Mouse (Mus musculus): ENCODE measurements around the gene Lrrc7. TPM values are rescaled to one million over a fixed set of nuclear protein-coding genes. Genes with fewer than 3 reads are reported as not detected.

Gene Lrrc7
- not detected in 2 replicates for polyA plus RNA-seq (2012)

DNA sequence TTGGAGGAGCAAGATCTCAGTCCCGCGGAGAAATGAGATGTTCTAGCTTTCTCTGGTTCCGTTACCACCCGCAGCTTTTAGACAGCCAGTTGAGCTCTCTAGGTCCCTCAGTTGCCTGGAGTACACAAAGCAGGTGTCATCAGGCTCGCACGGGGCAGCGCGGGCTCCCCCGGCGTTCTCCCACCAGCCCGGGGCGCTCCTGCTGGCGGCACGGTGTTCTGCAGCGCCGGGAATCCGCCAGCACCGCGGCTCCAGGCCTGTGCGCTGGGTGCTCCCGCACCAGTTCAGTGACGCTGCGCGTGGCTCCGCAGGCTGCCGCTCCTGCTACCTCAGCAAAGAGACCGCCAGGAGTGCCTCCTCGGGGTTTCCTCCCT is at the start of gene Lrrc7:
Lrrc7 (minus strand) TSS at position 235 of the 374 bp plus-strand sequence.

DNA sequence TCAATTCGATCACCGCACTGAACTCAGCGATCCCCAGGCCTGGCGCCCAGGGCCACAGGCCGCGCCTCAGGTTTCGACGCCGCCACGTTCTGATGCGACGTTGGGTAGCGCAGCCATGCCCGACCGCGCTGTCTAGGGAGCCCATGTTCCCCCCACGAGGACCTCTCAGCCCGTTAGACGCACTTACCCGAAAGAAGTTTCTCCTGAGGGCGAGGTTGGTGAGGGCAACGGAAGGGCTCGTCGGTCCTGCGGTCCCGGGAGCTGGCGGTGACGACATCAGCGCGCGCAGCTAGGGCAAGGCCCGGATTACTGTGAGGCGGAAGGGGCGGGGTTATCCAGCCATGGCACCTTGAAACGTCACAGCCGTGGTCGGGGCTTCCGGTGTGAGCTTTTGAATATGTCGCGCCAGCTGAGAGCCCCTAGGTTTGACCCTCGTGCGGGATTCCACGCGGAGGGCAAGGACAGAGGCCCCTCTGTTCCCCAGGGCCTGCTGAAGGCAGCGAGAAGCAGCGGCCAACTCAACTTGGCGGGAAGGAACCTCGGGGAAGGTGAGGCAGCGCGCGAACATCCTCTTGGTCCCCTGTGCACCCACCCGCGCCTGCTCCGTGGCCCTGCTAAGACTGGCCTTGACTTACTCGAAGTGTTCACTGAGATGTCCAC is 525.6 kb downstream of the Lrrc7 start, which contains the start of the genes Srsf11 and Lrrc40:
Srsf11 (minus strand) TSS at position 311 of the 660 bp plus-strand sequence.
Lrrc40 (plus strand) TSS at position 334 of the 660 bp plus-strand sequence.

